ENCODE assay signal across 8 mouse cellular contexts in genomic region chr2:30062249-30063093, GRCm38 (mm10). TPM values are rescaled to one million over a fixed set of nuclear protein-coding genes. Genes with fewer than 3 reads are reported as not detected.
DNase-seq lines count a peak whose midpoint lies in the region; ATAC-seq lines count a peak whose summit lies in the region.

No protein-coding gene starts in this region.

- H3K36me3 ChIP-seq in embryonic facial prominence, embryonic 10.5 days (replicated peaks): peaks cover 7% of the 10 kb centered on the region
- H3K36me3 ChIP-seq in liver, embryonic 16.5 days (ENCODE audit: control insufficient read depth, insufficient read depth): no peaks in the 10 kb centered on the region
- H3K36me3 ChIP-seq in neural tube, embryonic 11.5 days (ENCODE audit: control insufficient read depth, insufficient read depth, low read length): no peaks in the 10 kb centered on the region

- peak; percentile 65 for DNase-seq in CD4-positive helper T cell, adult 2 months (ENCODE audit: low read depth, low spot score)
- DNase-seq in adrenal gland, postnatal 10 days: peak; percentile 73
- peak; percentile 83 for DNase-seq in embryonic facial prominence, embryonic 10.5 days (ENCODE audit: low spot score)
- peak; percentile 80 for DNase-seq in heart, adult 8-10 months (ENCODE audit: low spot score)
- peak; percentile 85 for DNase-seq in kidney, adult 18-20 months
- peak; percentile 73 for DNase-seq in neural tube, embryonic 11.5 days (ENCODE audit: low spot score)
- DNase-seq in testis, postnatal 14 days (ENCODE audit: low spot score): peak; percentile 66

- H3K27me3 ChIP-seq in embryonic facial prominence, embryonic 10.5 days (replicated peaks; ENCODE audit: low read depth, poor library complexity, severe bottlenecking): no peaks in the 10 kb centered on the region
- H3K27me3 ChIP-seq in liver, embryonic 16.5 days (ENCODE audit: control insufficient read depth, insufficient read depth, low read depth, low read length): no peaks in the 10 kb centered on the region
- no peaks in the 10 kb centered on the region for H3K27me3 ChIP-seq in neural tube, embryonic 11.5 days (ENCODE audit: control insufficient read depth, insufficient read depth, low read length)

- H3K4me2 ChIP-seq in liver, embryonic 16.5 days (ENCODE audit: low read depth, low read length): peak overlapping the region; percentile 100
- peak overlapping the region; percentile 95 for H3K4me2 ChIP-seq in neural tube, embryonic 11.5 days (ENCODE audit: low read depth)

- peak overlapping the region; percentile 80 for H3K4me3 ChIP-seq in embryonic facial prominence, embryonic 10.5 days
- peak overlapping the region; percentile 80 for H3K4me3 ChIP-seq in liver, embryonic 16.5 days (ENCODE audit: low read depth, low read length)
- H3K4me3 ChIP-seq in neural tube, embryonic 11.5 days (ENCODE audit: low read depth, low read length): peak overlapping the region; percentile 68

- H3K27ac ChIP-seq in embryonic facial prominence, embryonic 10.5 days (replicated peaks): peak overlapping the region; percentile 96
- H3K27ac ChIP-seq in liver, embryonic 16.5 days (ENCODE audit: low read length): peak overlapping the region; percentile 92
- peak overlapping the region; percentile 85 for H3K27ac ChIP-seq in neural tube, embryonic 11.5 days (ENCODE audit: low read depth, low read length)

- under 1% methylated on average over 40 of the region's 40 CpGs for WGBS in embryonic facial prominence, embryonic 10.5 days
- under 1% methylated on average over 40 of the region's 40 CpGs for WGBS in liver, embryonic 16.5 days (ENCODE audit: insufficient replicate concordance)
- under 1% methylated on average over 40 of the region's 40 CpGs for WGBS in neural tube, embryonic 11.5 days

- H3K9ac ChIP-seq in liver, embryonic 16.5 days (ENCODE audit: low read depth, low read length): peak overlapping the region; percentile 81
- H3K9ac ChIP-seq in neural tube, embryonic 11.5 days (ENCODE audit: low read length): peak overlapping the region; percentile 75

- no peaks in the 10 kb centered on the region for H3K9me3 ChIP-seq in embryonic facial prominence, embryonic 10.5 days
- H3K9me3 ChIP-seq in liver, embryonic 16.5 days (replicated peaks; ENCODE audit: control insufficient read depth, low read length): no peaks in the 10 kb centered on the region
- H3K9me3 ChIP-seq in neural tube, embryonic 11.5 days (ENCODE audit: control insufficient read depth, low read length): no peaks in the 10 kb centered on the region

- ATAC-seq in liver, embryonic 16.5 days (ENCODE audit: low read depth): 0 out of 2 replicates have a peak, but pooled peaks have one; percentile 5
- no peak for ATAC-seq in neural tube, embryonic 11.5 days (ENCODE audit: insufficient read depth, low FRiP score, low TSS enrichment)

- H3K4me1 ChIP-seq in embryonic facial prominence, embryonic 10.5 days: peaks cover 44% of the 10 kb centered on the region
- H3K4me1 ChIP-seq in liver, embryonic 16.5 days (ENCODE audit: control insufficient read depth, low read depth, low read length): peaks cover 42% of the 10 kb centered on the region
- H3K4me1 ChIP-seq in neural tube, embryonic 11.5 days (ENCODE audit: control insufficient read depth, insufficient read depth, low read length): peaks cover 13% of the 10 kb centered on the region

RNA-seq across cellular contexts. Expression of gene Set, which starts 5.3 kb away (rescaled TPM):
- 100 to 1,000 TPM; 216 to 221 TPM for total RNA-seq in adrenal gland, postnatal 10 days (2021)
- polyA plus RNA-seq in embryonic facial prominence, embryonic 10.5 days (2016; fragmentation: Nextera tagmentation; extraction: Ambion mirVana): 870 and 873 TPM in 2 replicates
- 100 to 1,000 TPM in 2 of 4 experiments, 10 to 100 TPM in 2; 98.3 to 109 (median 100) TPM for total RNA-seq in heart, adult 8-10 months (2022)
- 117 and 130 TPM in 2 replicates for polyA plus RNA-seq in liver, embryonic 16.5 days (2015; fragmentation: Nextera tagmentation; extraction: Ambion mirVana)
- polyA plus RNA-seq in neural tube, embryonic 11.5 days (2014; fragmentation: Nextera tagmentation; extraction: Ambion mirVana): 647 and 654 TPM in 2 replicates

RNA-seq across cellular contexts. Expression of gene Wdr34, which starts 13.8 kb away (rescaled TPM):
- 10 to 100 TPM; 20.1 to 24.4 TPM for total RNA-seq in adrenal gland, postnatal 10 days (2021)
- 29.4 and 32.9 TPM in 2 replicates for polyA plus RNA-seq in embryonic facial prominence, embryonic 10.5 days (2016; fragmentation: Nextera tagmentation; extraction: Ambion mirVana)
- 1 to 10 TPM; 6.5 to 9.2 (median 7.8) TPM for total RNA-seq in heart, adult 8-10 months (2022)
- polyA plus RNA-seq in liver, embryonic 16.5 days (2015; fragmentation: Nextera tagmentation; extraction: Ambion mirVana): 5.3 and 5.7 TPM in 2 replicates
- 29.3 and 30.6 TPM in 2 replicates for polyA plus RNA-seq in neural tube, embryonic 11.5 days (2014; fragmentation: Nextera tagmentation; extraction: Ambion mirVana)

RNA-seq across cellular contexts. Expression of gene Pkn3, which starts 15.0 kb away (rescaled TPM):
- 10 to 100 TPM in 1 of 2 experiments, 1 to 10 TPM in 1; 6.3 to 10.1 TPM for total RNA-seq in adrenal gland, postnatal 10 days (2021)
- polyA plus RNA-seq in embryonic facial prominence, embryonic 10.5 days (2016; fragmentation: Nextera tagmentation; extraction: Ambion mirVana): 12.7 and 13.9 TPM in 2 replicates
- total RNA-seq in heart, adult 8-10 months (2022): 10 to 100 TPM in 2 of 4 experiments, 1 to 10 TPM in 2; 9.0 to 11.2 (median 10.1) TPM
- 2.1 and 2.3 TPM in 2 replicates for polyA plus RNA-seq in liver, embryonic 16.5 days (2015; fragmentation: Nextera tagmentation; extraction: Ambion mirVana)
- polyA plus RNA-seq in neural tube, embryonic 11.5 days (2014; fragmentation: Nextera tagmentation; extraction: Ambion mirVana): 6.7 and 7.0 TPM in 2 replicates

RNA-seq across cellular contexts. Expression of gene Zdhhc12, which starts 31.0 kb away (rescaled TPM):
- total RNA-seq in adrenal gland, postnatal 10 days (2021): 10 to 100 TPM; 14.9 to 19.0 TPM
- 35.2 and 37.7 TPM in 2 replicates for polyA plus RNA-seq in embryonic facial prominence, embryonic 10.5 days (2016; fragmentation: Nextera tagmentation; extraction: Ambion mirVana)
- 1 to 10 TPM; 2.3 to 4.1 (median 3.6) TPM for total RNA-seq in heart, adult 8-10 months (2022)
- 17.6 and 18.7 TPM in 2 replicates for polyA plus RNA-seq in liver, embryonic 16.5 days (2015; fragmentation: Nextera tagmentation; extraction: Ambion mirVana)
- polyA plus RNA-seq in neural tube, embryonic 11.5 days (2014; fragmentation: Nextera tagmentation; extraction: Ambion mirVana): 28.3 and 31.1 TPM in 2 replicates
